Mouse (Mus musculus): ENCODE measurements around the gene Tmed1.
"Not testable (repeated sequence)": the region's sequence is repeated elsewhere in the genome, so short reads cannot be mapped to it uniquely, and the experiment has no call there.

Gene Tmed1

GRCm38 (mm10) chr9:21509772-21510688 lies at the start of gene Tmed1:
Tmed1 (minus strand) TSS chr9:21510252.
- peak; percentile 94 for DNase-seq (ENCODE audit: low spot score)

GRCm38 (mm10) chr9:21559151-21559550 lies 49.1 kb upstream of the Tmed1 start:
- DNase-seq (ENCODE audit: low spot score) = no peak

- DNase-seq (ENCODE audit: low spot score) = no peak
These were observed 48.3 kb upstream of the Tmed1 start for GRCm38 (mm10) chr9:21558366-21558765.

GRCm38 (mm10) chr9:21557556-21557955 lies 47.5 kb upstream of the Tmed1 start:
- DNase-seq (ENCODE audit: low spot score) = no peak

GRCm38 (mm10) chr9:21556996-21557395 lies 46.9 kb upstream of the Tmed1 start:
- DNase-seq (ENCODE audit: low spot score) = no peak

GRCm38 (mm10) chr9:21555198-21555742 lies 45.2 kb upstream of the Tmed1 start:
- no peak for DNase-seq (ENCODE audit: low spot score)

- DNase-seq (ENCODE audit: low spot score) = no peak
These were observed 43.7 kb upstream of the Tmed1 start for GRCm38 (mm10) chr9:21553607-21554273.

GRCm38 (mm10) chr9:21551049-21551448 lies 41.0 kb upstream of the Tmed1 start:
- DNase-seq (ENCODE audit: low spot score) = no peak

GRCm38 (mm10) chr9:21547075-21547941 lies 37.3 kb upstream of the Tmed1 start:
- peak; percentile 47 for DNase-seq (ENCODE audit: low spot score)

- DNase-seq (ENCODE audit: low spot score) = peak; percentile 58
These were observed 36.7 kb upstream of the Tmed1 start, which contains the start of gene Carm1 for GRCm38 (mm10) chr9:21546789-21547074. Carm1 (plus strand) TSS chr9:21546894.

- peak; percentile 100 for DNase-seq (ENCODE audit: low spot score)
These were observed 36.1 kb upstream of the Tmed1 start for GRCm38 (mm10) chr9:21545916-21546788.

- DNase-seq (ENCODE audit: low spot score) = no peak
These were observed 35.4 kb upstream of the Tmed1 start for GRCm38 (mm10) chr9:21545351-21545915.

- DNase-seq (ENCODE audit: low spot score) = not testable (repeated sequence)
These were observed 31.9 kb upstream of the Tmed1 start for GRCm38 (mm10) chr9:21542001-21542400.

GRCm38 (mm10) chr9:21539981-21540753 lies 30.1 kb upstream of the Tmed1 start:
- DNase-seq (ENCODE audit: low spot score) = no peak

GRCm38 (mm10) chr9:21537009-21537408 lies 27.0 kb upstream of the Tmed1 start:
- no peak for DNase-seq (ENCODE audit: low spot score)

GRCm38 (mm10) chr9:21536501-21536900 lies 26.4 kb upstream of the Tmed1 start:
- DNase-seq (ENCODE audit: low spot score) = no peak

GRCm38 (mm10) chr9:21527917-21528324 lies 17.9 kb upstream of the Tmed1 start:
- DNase-seq (ENCODE audit: low spot score) = no peak

GRCm38 (mm10) chr9:21527100-21527801 lies 17.2 kb upstream of the Tmed1 start:
- no peak for DNase-seq (ENCODE audit: low spot score)

- DNase-seq (ENCODE audit: low spot score) = no peak
These were observed 16.5 kb upstream of the Tmed1 start for GRCm38 (mm10) chr9:21526634-21526944.
